Mouse (Mus musculus): ENCODE measurements around the gene Rabepk. TPM values are rescaled to one million over a fixed set of nuclear protein-coding genes. Genes with fewer than 3 reads are reported as not detected.

Gene Rabepk
- polyA plus RNA-seq, 1 experiment, result 9.0 TPM

DNA sequence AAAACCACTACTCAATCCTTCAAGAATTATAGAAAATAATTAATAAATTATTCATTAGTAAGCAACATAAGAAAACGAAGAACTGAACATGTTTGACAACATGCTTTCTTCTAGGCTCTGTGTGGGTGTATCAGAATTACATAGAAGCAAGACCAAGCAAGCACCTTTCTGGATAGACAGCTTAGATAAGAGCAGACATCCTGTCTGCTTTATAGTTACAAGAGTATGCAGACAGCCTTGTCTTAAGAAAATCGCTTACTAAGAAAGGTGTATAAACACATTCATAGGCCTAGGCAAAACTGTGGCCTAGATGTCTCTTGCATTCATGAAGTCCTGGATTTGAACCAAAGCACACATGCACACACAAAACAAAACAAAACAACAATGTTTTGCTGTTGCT lies 54.0 kb downstream of the Rabepk start:
- Histone ChIP-seq H3K9me3 (no peaks in the 10 kb centered on the region), H3K4me1 (peaks cover 63% of the 10 kb centered on the region), H3K36me3 (replicated peaks; ENCODE audit: low read length) (peaks cover 33% of the 10 kb centered on the region), H3K4me3 (replicated peaks) (no peak overlapping the region), H3K27me3 (replicated peaks) (no peaks in the 10 kb centered on the region)
- no peak for TF ChIP-seq GATA1 (IDR thresholded peaks at IDR 0.05; ENCODE audit: borderline replicate concordance, low read length)
- no peak for TF ChIP-seq FLI1 (IDR thresholded peaks at IDR 0.05; ENCODE audit: low read length)

DNA sequence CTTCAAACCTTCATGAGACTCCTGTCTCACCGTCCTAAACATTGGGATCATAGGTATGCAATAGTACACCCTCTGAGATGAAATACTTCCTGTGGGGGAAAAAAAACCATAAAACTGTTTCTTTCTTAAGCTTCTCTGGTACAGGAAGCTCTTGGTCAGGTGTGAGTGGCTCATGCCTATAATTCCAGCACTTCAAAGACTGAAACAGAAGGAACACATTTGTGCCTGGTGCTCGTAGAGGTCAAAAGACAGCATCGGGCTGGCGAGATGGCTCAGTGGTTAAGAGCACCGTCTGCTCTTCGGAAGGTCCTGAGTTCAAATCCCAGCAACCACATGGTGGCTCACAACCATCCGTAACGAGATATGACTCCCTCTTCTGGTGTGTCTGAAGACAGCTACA lies 55.2 kb downstream of the Rabepk start:
- no peaks in the 10 kb centered on the region for H3K9me3 ChIP-seq
- TF ChIP-seq FLI1 (IDR thresholded peaks at IDR 0.05; ENCODE audit: low read length) (no peak), GATA1 (IDR thresholded peaks at IDR 0.05; ENCODE audit: borderline replicate concordance, low read length) (no peak)
- H3K27me3 ChIP-seq (replicated peaks), result no peaks in the 10 kb centered on the region
- peaks cover 65% of the 10 kb centered on the region for H3K4me1 ChIP-seq
- peaks cover 30% of the 10 kb centered on the region for H3K36me3 ChIP-seq (replicated peaks; ENCODE audit: low read length)
- no peak overlapping the region for H3K4me3 ChIP-seq (replicated peaks)

DNA sequence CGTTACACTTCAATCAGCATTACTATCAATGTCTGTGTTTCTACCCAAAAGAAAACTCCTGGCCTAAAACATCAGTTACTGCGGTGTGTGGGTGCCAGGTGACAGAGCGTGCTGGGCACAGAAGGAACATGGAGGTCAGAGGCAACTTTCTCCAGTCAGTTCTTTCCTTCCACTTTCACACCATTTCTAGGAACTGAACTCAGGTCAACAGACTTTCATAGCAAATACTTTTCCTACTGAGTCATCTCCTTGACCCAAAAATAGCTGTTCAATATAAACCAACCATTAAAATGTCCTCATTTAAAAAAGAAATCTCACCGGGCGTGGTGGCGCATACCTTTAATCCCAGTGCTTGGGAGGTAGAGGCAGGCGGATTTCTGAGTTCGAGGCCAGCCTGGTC lies 57.0 kb downstream of the Rabepk start:
- H3K4me1 ChIP-seq, result peaks cover 73% of the 10 kb centered on the region
- H3K36me3 ChIP-seq (replicated peaks; ENCODE audit: low read length), result peaks cover 25% of the 10 kb centered on the region
- no peak for TF ChIP-seq GATA1 (IDR thresholded peaks at IDR 0.05; ENCODE audit: borderline replicate concordance, low read length)
- TF ChIP-seq FLI1 (IDR thresholded peaks at IDR 0.05; ENCODE audit: low read length), result no peak
- peak overlapping the region; percentile 66 for H3K4me3 ChIP-seq (replicated peaks)
- no peaks in the 10 kb centered on the region for H3K9me3 ChIP-seq
- H3K27me3 ChIP-seq (replicated peaks), result no peaks in the 10 kb centered on the region

DNA sequence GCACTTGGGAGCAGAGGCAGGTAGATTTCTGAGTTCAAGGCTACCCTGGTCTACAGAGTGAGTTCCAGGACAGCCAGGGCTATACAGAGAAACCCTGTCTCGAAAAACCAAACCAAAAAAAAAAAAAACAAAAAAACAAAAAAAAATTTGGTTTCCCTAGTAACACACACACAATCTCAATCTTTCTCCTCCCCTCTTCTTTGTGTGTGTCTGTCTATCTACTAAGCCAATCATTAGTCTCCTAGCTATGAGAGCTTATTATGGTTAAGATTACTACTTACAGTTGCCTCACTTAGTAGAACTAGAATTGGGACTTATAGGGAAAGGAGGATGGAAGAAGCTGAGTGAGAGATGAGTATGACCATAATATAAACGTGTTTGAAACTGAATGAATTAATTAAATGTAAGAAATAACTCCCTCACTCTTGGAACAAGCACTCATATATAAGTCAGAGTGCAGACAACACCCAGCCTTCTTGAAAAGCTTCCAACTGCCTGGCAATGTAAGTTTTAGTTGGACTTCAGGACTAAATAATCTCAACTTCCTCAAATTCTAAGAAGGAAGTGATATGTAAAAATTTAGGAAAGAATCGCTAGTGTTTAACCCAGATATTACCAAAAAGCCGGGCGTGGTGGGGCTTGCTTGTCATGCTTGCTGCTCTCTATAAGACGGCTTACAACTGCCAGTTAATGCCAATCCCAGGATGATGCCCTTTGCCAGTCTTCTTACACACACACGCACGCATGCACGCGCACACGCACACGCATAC lies 58.1 kb downstream of the Rabepk start:
- peaks cover 81% of the 10 kb centered on the region for H3K4me1 ChIP-seq
- no peaks in the 10 kb centered on the region for H3K9me3 ChIP-seq
- peak overlapping the region; percentile 84 for H3K4me3 ChIP-seq (replicated peaks)
- no peaks in the 10 kb centered on the region for H3K27me3 ChIP-seq (replicated peaks)
- TF ChIP-seq FLI1 (IDR thresholded peaks at IDR 0.05; ENCODE audit: low read length), result no peak
- TF ChIP-seq GATA1 (IDR thresholded peaks at IDR 0.05; ENCODE audit: borderline replicate concordance, low read length), result no peak
- H3K36me3 ChIP-seq (replicated peaks; ENCODE audit: low read length), result peaks cover 21% of the 10 kb centered on the region

DNA sequence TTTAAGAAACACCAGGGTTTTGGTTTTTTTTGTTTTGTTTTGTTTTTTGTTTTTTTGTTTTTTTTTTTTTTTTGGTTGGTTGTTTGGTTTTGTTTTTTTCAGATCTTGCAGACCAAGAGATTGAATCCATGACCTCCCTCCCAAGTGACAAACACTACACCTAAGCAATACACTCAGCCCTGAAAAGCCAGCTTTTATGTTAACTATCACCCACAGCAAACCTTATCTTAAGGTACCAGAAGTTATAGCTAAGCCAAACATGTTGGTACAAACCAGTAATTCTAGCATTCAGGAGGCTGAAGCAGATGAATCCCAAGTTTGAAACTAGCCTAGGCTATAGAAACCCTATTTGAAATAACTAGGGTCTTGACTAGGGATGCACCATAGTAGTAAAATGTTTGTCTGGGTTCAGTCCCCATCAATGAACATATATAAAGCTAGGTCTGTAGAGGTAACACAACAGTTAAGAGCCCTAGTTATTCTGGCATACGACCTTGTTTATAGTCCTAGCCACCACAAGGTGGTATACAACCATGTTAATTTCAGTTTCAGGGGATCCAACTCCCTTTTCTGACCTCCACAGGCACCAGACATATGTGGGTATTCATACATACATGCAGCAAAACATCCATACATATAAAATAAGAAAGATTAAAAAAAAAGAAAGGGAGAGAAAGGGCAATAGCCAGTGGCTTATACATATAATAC lies 59.9 kb downstream of the Rabepk start:
- no peak overlapping the region for H3K4me3 ChIP-seq (replicated peaks)
- TF ChIP-seq FLI1 (IDR thresholded peaks at IDR 0.05; ENCODE audit: low read length) (no peak), GATA1 (IDR thresholded peaks at IDR 0.05; ENCODE audit: borderline replicate concordance, low read length) (no peak)
- H3K4me1 ChIP-seq, result peaks cover 90% of the 10 kb centered on the region
- H3K36me3 ChIP-seq (replicated peaks; ENCODE audit: low read length), result peaks cover 11% of the 10 kb centered on the region
- H3K9me3 ChIP-seq, result no peaks in the 10 kb centered on the region
- H3K27me3 ChIP-seq (replicated peaks), result no peaks in the 10 kb centered on the region

DNA sequence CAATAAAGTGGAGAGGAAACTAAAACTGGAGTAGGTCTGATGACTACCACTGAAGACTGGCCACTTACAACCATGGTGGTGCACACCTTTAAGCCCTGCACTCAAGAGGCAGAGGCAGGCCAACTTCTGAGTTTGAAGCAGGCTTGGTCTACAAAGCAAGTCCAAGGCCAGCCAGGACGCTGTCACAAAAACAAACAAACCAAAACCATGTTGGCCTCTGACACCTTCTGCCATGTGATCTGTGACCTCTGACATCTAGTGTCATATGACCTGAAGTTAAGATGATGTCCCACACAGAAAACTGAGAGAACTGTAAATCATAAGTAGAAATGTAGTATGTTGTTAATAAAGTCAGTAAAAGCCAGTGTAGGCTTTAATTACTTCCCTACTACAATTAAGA lies 61.8 kb downstream of the Rabepk start:
- H3K27me3 ChIP-seq (replicated peaks), result no peaks in the 10 kb centered on the region
- no peak overlapping the region for H3K4me3 ChIP-seq (replicated peaks)
- peaks cover 94% of the 10 kb centered on the region for H3K4me1 ChIP-seq
- TF ChIP-seq GATA1 (IDR thresholded peaks at IDR 0.05; ENCODE audit: borderline replicate concordance, low read length), result no peak
- TF ChIP-seq FLI1 (IDR thresholded peaks at IDR 0.05; ENCODE audit: low read length), result no peak
- no peaks in the 10 kb centered on the region for H3K9me3 ChIP-seq
- H3K36me3 ChIP-seq (replicated peaks; ENCODE audit: low read length), result peaks cover 14% of the 10 kb centered on the region

DNA sequence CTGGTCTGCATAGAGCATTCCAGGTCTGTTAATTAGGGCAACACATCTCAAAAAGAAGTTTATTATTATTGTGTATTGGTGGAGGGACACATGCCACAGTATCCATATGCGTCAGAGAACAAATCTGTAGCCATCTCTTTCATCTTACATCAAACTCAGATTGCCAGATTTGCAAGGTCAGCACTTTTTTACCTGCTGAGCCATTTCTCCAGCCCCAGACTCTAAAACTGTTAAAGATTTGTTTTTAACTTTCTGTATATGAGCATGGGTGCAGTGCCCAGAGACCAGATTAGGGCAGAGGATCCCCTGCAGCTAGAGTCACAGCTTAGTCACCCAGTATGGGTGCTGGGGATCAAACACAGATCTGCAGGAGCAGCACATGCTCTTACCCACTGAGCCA lies 63.1 kb downstream of the Rabepk start:
- H3K4me3 ChIP-seq (replicated peaks), result no peak overlapping the region
- H3K36me3 ChIP-seq (replicated peaks; ENCODE audit: low read length), result peaks cover 11% of the 10 kb centered on the region
- no peaks in the 10 kb centered on the region for H3K9me3 ChIP-seq
- peaks cover 81% of the 10 kb centered on the region for H3K4me1 ChIP-seq
- TF ChIP-seq FLI1 (IDR thresholded peaks at IDR 0.05; ENCODE audit: low read length) (no peak), GATA1 (IDR thresholded peaks at IDR 0.05; ENCODE audit: borderline replicate concordance, low read length) (no peak)
- H3K27me3 ChIP-seq (replicated peaks), result no peaks in the 10 kb centered on the region

Other genes starting within 250 kb of the Rabepk start
- 4.8 and 5.6 TPM in 2 replicates for gene Gapvd1, start 44.7 kb downstream of the Rabepk start, polyA plus RNA-seq (2012; ENCODE audit: insufficient read depth, low replicate concordance)
- gene Hspa5, start 27.9 kb downstream of the Rabepk start, polyA plus RNA-seq (2012; ENCODE audit: insufficient read depth, low replicate concordance), result 45.7 and 148 TPM in 2 replicates
- 2.7 and 16.3 TPM in 2 replicates for gene Fbxw2, start 26.4 kb upstream of the Rabepk start, polyA plus RNA-seq (2012; ENCODE audit: insufficient read depth, low replicate concordance)
- gene Gm34653, start 33.1 kb upstream of the Rabepk start, polyA plus RNA-seq (2012; ENCODE audit: insufficient read depth, low replicate concordance), result not detected in 2 replicates
- gene Cutal, start 74.5 kb upstream of the Rabepk start, polyA plus RNA-seq (2012; ENCODE audit: insufficient read depth, low replicate concordance), result not detected in 2 replicates
- gene Psmd5, start 75.1 kb upstream of the Rabepk start, polyA plus RNA-seq (2012; ENCODE audit: insufficient read depth, low replicate concordance), result 2.9 and 3.4 TPM in 2 replicates
- 1.2 TPM in 1 of 2 replicates, not detected in the other for gene Phf19, start 114.1 kb upstream of the Rabepk start, polyA plus RNA-seq (2012; ENCODE audit: insufficient read depth, low replicate concordance)
- gene Traf1, start 161.9 kb upstream of the Rabepk start, polyA plus RNA-seq (2012; ENCODE audit: insufficient read depth, low replicate concordance), result 0.44 TPM in 1 of 2 replicates, not detected in the other